Mouse (Mus musculus) forebrain, embryonic 12.5 days (tissue): ENCODE results near the gene Apbb2. TPM values are rescaled to one million over a fixed set of nuclear protein-coding genes. Genes with fewer than 3 reads are reported as not detected.
A peak's percentile ranks its signal among the peaks of the same experiment; 100 is the strongest.

Source experiments
- ATAC-seq: fragments of 200-750 bp; cut with Nextera tagmentation; 2 replicates; pipeline ENCODE4 v1.8.0; 2017; ENCODE audit warnings: moderate TSS enrichment; ENCODE audit not compliant: low FRiP score
- H3K27ac ChIP-seq: fragments of 300-500 bp; sonication (generic); 2 replicates; pipeline ENCODE4 v1.5.1; 2016; ENCODE audit warnings: mild to moderate bottlenecking
- H3K27me3 ChIP-seq: fragments of 300-500 bp; sonication (generic); 2 replicates; pipeline ENCODE4 v1.6.1; 2016; ENCODE audit warnings: mild to moderate bottlenecking
- H3K36me3 ChIP-seq: fragments of 300-500 bp; sonication (generic); replicated peaks from 2 replicates; pipeline ENCODE4 v1.6.1; 2016; ENCODE audit warnings: mild to moderate bottlenecking
- H3K4me1 ChIP-seq: fragments of 300-500 bp; sonication (generic); 2 replicates; pipeline ENCODE4 v1.6.1; 2016
- H3K4me2 ChIP-seq: fragments of 300-500 bp; sonication (generic); 2 replicates; pipeline ENCODE4 v1.6.1; 2016; ENCODE audit warnings: mild to moderate bottlenecking, moderate library complexity
- H3K4me3 ChIP-seq: fragments of 300-500 bp; sonication (generic); replicated peaks from 2 replicates; pipeline ENCODE4 v1.5.1; 2016; ENCODE audit warnings: mild to moderate bottlenecking
- H3K9ac ChIP-seq: fragments of 300-500 bp; sonication (generic); 2 replicates; pipeline ENCODE4 v1.6.1; 2016; ENCODE audit warnings: mild to moderate bottlenecking
- H3K9me3 ChIP-seq: fragments of 300-500 bp; sonication (generic); 2 replicates; pipeline ENCODE4 v1.6.1; 2016
- WGBS: fragments of 180-500 bp; shearing (Covaris S2); methylation state at CpG from one replicate; pipeline ENCODE4 v1.1.7; 2016; 5-methylcytosine and 5-hydroxymethylcytosine counted together
- polyA plus RNA-seq: library from polyadenylated mRNA; unstranded; fragments of >200 nt; fragmentation: Nextera tagmentation; extraction: Ambion mirVana; gene quantifications from 2 replicates; pipeline ENCODE4 v1.2.1, GENCODE M21; 2016

Apbb2 gene
- polyA plus RNA-seq, 1 experiment from 2014 or later = 53.4 TPM

DNA sequence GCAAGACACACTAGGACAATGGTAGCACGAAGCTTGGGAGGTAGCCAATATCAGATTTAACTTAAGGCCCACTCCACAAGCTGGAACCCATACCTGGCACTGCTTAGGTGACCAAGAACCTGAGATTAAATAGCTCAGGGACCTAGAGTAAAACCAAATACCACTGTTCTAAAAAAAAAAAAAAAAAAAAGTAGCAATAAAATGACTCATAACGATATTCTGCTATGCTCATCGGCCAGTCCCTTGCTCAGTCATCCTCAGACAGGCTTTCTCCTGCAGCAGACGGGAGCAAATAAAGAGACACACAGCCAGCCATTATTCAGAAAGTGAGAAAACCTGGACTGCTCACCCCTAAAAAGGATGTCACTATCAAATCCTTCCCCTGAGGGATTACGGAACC is 47.9 kb downstream of the Apbb2 start:
- Histone ChIP-seq H3K9ac (no peak overlapping the region), H3K27ac (no peak overlapping the region), H3K4me3 (no peak overlapping the region), H3K4me2 (no peak overlapping the region), H3K4me1 (peaks cover 19% of the 10 kb centered on the region), H3K27me3 (no peaks in the 10 kb centered on the region), H3K36me3 (no peaks in the 10 kb centered on the region), H3K9me3 (no peaks in the 10 kb centered on the region)
- WGBS = 94% methylated on average over 5 of the region's 5 CpGs
- ATAC-seq = no peak

DNA sequence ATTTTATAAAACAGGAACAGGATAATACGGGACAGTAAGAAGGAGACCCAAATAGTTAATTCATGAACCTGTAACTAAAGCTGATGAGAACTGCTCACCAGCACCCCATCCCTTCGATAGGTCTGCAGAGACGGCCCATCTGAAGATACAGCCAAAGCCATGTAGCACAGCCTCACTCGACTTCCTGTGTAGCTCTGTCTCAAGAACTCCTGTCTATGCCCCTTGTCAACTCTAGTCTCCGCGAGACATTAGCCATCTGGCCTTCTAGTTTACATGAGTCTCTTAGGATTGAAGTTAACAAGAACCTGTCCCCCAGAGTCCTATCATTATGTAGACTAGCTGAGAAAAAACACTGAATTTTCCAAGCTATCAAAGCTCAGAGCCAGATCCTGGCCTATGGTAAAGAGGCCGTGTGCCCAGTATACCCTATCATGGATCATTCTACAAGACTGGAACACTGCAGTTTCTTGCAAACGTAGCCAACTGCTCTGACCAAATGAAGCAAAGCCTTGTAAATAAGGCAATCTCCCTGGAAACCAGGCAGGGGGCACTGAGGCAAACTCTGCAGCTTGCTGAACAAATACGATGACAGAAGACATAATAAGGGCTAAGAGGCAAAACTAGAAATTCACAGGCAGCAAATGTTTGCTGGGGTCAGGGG is 49.3 kb downstream of the Apbb2 start:
- ATAC-seq = no peak
- Histone ChIP-seq H3K36me3 (no peaks in the 10 kb centered on the region), H3K27ac (no peak overlapping the region), H3K9ac (no peak overlapping the region), H3K4me3 (no peak overlapping the region), H3K4me2 (no peak overlapping the region), H3K27me3 (no peaks in the 10 kb centered on the region), H3K9me3 (no peaks in the 10 kb centered on the region), H3K4me1 (peaks cover 19% of the 10 kb centered on the region)
- WGBS = 81% methylated on average over 9 of the region's 9 CpGs

DNA sequence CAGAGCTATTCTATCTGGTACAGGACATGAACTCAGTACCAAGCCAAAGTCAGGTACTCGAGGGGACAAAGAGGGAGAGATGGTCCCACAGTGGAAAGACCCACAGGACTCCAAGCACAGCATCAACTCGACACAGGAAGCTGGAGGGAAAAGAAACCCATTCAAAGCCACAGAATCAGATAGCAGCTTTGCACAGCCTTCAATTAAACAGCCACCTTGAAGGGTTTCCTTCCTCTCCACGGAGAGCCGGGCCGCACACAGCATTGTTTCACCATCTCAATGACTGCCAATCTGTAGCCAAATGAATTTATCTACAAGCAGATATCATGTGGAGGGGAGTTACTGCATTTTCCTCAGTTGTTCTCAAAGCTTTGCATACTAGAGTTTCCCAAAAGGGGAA is 50.6 kb downstream of the Apbb2 start:
- 74% methylated on average over 5 of the region's 5 CpGs for WGBS
- Histone ChIP-seq H3K4me1 (peaks cover 12% of the 10 kb centered on the region), H3K9me3 (no peaks in the 10 kb centered on the region), H3K36me3 (no peaks in the 10 kb centered on the region), H3K27me3 (no peaks in the 10 kb centered on the region), H3K27ac (no peak overlapping the region), H3K4me2 (no peak overlapping the region), H3K9ac (no peak overlapping the region), H3K4me3 (no peak overlapping the region)
- no peak for ATAC-seq

DNA sequence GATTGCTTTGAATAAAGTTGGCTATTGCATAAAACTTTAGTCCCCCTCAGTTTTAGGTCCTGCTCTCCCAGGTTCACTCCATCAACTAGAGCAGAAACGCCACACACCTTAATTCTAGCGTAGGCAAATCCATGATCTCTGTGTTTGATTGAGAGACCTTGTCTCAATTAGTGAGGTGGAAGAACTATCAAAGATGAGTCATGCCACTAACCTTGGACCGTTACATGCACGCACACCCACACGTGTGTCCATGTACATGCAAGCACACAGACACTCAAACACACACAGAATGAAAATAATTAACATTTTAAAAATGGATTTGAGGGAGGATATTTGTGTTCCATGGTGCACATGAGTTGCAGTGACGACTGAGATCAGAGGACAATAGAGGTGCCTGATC is 51.2 kb downstream of the Apbb2 start:
- ATAC-seq = no peak
- WGBS = 92% methylated on average over 6 of the region's 6 CpGs

DNA sequence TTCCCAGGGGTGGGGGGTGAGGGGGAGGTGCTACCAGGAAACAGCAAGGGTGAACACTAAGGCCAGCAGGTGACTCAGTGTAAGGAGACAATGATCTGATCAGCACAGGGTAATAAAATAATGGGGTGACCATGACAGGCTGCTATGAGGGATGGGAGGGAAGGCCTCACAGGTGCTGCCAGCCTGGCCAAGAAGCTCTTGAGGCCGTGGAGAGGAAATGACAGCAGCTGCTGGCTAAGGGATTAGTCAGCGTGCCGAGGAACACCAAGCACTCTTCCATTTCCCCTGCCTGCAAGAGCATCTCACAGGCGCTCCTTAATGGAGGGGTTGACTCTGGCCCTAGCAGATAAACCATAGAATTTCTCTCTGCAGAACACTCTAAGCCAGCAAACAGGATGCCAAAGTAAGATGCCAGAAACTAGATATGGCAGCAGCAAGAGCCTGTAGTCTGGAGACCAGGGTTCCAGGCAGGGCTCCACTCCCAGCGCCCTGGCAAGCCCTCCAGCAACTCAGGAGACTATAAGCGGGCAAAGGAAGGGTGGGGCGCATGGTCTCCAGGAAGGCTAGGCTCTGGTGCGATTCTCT is 58.9 kb downstream of the Apbb2 start:
- ATAC-seq = no peak

More for the DNA sequence above, 51.2 kb downstream of the Apbb2 start:
- Histone ChIP-seq H3K4me1 (peaks cover 11% of the 10 kb centered on the region), H3K4me2 (no peak overlapping the region), H3K9me3 (no peaks in the 10 kb centered on the region), H3K9ac (no peak overlapping the region), H3K36me3 (no peaks in the 10 kb centered on the region), H3K4me3 (no peak overlapping the region), H3K27ac (no peak overlapping the region), H3K27me3 (no peaks in the 10 kb centered on the region)

DNA sequence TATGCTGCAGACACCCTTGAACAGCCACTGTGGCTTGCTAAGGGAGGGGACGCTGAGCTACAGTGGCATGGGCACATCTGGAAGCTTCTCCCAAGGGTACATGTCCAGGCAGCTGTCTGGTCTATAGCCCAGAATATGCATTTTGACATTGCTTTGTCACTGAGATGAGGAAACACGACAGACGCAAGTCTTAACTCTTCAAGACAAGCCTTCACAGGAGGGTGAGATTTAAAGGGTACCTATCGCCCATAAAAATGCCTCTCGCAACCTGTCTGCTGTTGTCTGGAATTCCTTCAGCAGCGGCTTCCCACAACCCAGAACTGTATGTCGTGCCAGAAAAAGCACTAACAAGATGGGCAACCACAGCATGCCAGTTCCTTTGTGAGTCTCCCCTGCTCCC is 60.5 kb downstream of the Apbb2 start:
- no peak overlapping the region for H3K4me3 ChIP-seq
- no peaks in the 10 kb centered on the region for H3K27me3 ChIP-seq
- H3K4me1 ChIP-seq = peaks cover 11% of the 10 kb centered on the region
- no peak for ATAC-seq
- no peaks in the 10 kb centered on the region for H3K36me3 ChIP-seq
- H3K9me3 ChIP-seq = peaks cover 6% of the 10 kb centered on the region; the same call in 1 of the 2 replicates
- no peak overlapping the region for H3K27ac ChIP-seq
- H3K4me2 ChIP-seq = no peak overlapping the region
- 96% methylated on average over 7 of the region's 7 CpGs for WGBS
- H3K9ac ChIP-seq = no peak overlapping the region

More for the DNA sequence above, 58.9 kb downstream of the Apbb2 start:
- H3K27ac ChIP-seq = peak overlapping the region; percentile 31; the same call in 1 of the 2 replicates
- H3K4me1 ChIP-seq = peaks cover 9% of the 10 kb centered on the region
- no peak overlapping the region for H3K4me3 ChIP-seq
- H3K9ac ChIP-seq = 0 out of 2 replicates have a peak overlapping the region, but pooled peaks have one; percentile 12
- H3K27me3 ChIP-seq = no peaks in the 10 kb centered on the region
- H3K9me3 ChIP-seq = peaks cover 6% of the 10 kb centered on the region; the same call in 1 of the 2 replicates
- H3K36me3 ChIP-seq = no peaks in the 10 kb centered on the region
- H3K4me2 ChIP-seq = no peak overlapping the region
- WGBS = 63% methylated on average over 8 of the region's 8 CpGs

DNA sequence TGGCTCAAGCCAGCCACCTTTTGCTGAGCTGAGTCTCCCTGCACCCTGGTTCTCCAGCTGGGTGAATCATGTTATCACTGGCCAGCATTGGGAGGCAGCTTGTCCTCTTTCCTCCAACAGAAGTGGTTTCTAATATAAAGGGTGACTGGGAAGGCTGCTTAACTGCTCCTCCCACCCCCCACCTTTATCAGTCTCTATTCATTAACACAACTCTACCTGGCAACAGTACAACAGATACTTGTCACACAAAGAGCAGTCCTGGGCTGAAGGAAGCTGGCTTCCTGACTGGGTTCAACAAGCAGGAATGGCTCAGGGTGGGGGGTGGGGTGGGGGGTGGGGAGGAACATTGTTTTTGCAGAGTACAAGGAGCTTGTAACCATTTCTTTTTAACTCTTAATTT is 64.7 kb downstream of the Apbb2 start:
- Histone ChIP-seq H3K27ac (no peak overlapping the region), H3K4me2 (no peak overlapping the region), H3K36me3 (no peaks in the 10 kb centered on the region), H3K4me3 (no peak overlapping the region), H3K27me3 (no peaks in the 10 kb centered on the region), H3K9me3 (peaks cover 6% of the 10 kb centered on the region; the same call in 1 of the 2 replicates), H3K4me1 (peaks cover 2% of the 10 kb centered on the region; the same call in 1 of the 2 replicates), H3K9ac (no peak overlapping the region)
- ATAC-seq = no peak

DNA sequence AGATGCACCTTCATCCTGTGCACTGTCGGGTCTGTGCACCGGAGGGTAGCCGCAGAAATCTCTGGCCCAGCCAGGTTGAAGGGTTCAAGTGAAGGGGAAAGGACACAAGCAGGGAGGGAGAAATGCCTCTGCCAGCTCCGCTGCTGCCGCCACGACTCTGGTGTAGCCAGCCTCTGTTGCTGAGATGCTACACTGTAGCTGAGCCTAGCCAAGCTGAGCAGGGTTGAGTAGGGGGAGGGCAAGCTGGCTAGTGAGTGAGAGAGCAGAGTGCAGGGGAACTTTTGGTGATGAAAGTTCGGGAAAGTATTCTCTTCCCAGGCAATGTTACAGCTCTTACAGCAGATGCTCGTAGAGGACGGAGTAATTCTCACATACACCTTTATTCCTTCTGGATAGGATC is 66.3 kb downstream of the Apbb2 start:
- H3K27ac ChIP-seq = no peak overlapping the region
- ATAC-seq = no peak
- H3K4me1 ChIP-seq = peaks cover 2% of the 10 kb centered on the region; the same call in 1 of the 2 replicates
- no peaks in the 10 kb centered on the region for H3K36me3 ChIP-seq
- H3K27me3 ChIP-seq = no peaks in the 10 kb centered on the region
- no peak overlapping the region for H3K4me2 ChIP-seq
- H3K9me3 ChIP-seq = peaks cover 10% of the 10 kb centered on the region; the same call in 1 of the 2 replicates
- H3K9ac ChIP-seq = no peak overlapping the region
- 84% methylated on average over 9 of the region's 9 CpGs for WGBS
- H3K4me3 ChIP-seq = no peak overlapping the region

DNA sequence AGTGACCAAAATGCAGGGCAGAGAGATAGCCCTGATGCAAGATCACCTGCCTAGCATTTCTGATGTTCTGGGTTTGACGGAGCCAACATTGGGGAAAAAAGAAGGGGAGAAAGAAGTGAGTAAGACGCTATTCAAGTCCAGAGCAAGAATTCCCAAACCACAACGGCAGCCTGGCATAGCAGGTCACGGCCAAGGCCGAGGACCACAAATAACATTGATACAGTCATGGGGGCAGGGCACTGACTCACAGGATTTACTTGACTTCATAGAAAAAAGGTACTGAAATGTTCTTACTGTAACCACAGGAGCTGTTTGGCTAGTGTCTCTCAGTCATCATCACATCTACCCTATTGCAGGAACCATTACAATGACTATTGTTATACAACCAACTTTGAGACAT is 68.3 kb downstream of the Apbb2 start:
- Histone ChIP-seq H3K36me3 (no peaks in the 10 kb centered on the region), H3K4me1 (peaks cover 15% of the 10 kb centered on the region), H3K27me3 (no peaks in the 10 kb centered on the region), H3K4me2 (no peak overlapping the region), H3K4me3 (no peak overlapping the region), H3K9me3 (0 out of 2 replicates have a peak, but pooled peaks cover 5% of the 10 kb centered on the region), H3K27ac (no peak overlapping the region), H3K9ac (no peak overlapping the region)
- ATAC-seq = no peak
- WGBS = 97% methylated on average over 5 of the region's 5 CpGs

DNA sequence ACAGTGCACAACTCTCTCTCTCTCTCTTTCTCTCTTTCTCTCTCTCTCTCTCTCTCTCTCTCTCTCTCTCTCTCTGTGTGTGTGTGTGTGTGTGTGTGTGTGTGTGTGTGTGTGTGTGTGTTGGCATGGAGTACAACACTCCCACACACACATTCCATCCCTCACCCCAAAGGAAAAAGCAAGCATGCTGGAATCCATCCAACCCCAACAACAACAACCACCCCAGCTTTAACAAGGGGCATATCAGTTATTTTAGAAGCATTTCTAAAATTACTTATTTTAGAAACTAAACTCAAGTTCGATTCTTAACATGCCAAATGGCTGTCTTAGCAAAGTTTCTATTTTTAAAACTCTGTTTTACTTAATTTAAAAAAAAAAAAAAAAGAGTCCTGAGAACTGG is 68.9 kb downstream of the Apbb2 start:
- Histone ChIP-seq H3K36me3 (no peaks in the 10 kb centered on the region), H3K9me3 (0 out of 2 replicates have a peak, but pooled peaks cover 5% of the 10 kb centered on the region), H3K27ac (no peak overlapping the region), H3K27me3 (no peaks in the 10 kb centered on the region), H3K4me3 (no peak overlapping the region), H3K9ac (no peak overlapping the region), H3K4me1 (peaks cover 17% of the 10 kb centered on the region), H3K4me2 (no peak overlapping the region)
- ATAC-seq = no peak
- WGBS = 72% methylated on average over 1 of the region's 1 CpGs

DNA sequence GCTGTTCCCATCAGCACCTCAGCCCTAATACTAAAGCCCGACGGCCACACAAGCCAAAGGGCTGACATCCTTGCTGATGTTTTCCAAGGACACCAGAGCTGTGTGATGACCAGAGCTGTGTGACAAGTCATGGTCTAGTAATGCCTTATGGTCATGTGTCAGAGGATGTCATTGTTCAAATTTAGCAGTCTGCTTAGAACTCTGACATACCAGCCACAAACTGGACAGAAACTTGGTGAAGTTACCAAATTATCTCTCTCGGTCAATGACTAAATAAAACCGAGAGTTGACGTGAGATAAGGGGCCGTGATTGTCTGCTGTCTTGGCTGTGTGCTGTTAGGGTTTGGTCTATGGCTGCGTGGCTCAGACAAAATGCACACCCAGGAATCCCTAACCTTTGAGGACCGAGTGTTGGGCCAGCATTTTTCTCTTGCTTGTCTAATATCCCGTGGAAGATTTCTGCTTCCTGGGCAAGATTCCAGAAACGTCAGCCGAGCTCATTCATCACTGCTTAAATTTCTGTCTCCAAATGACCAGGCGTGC is 71.5 kb downstream of the Apbb2 start:
- no peak overlapping the region for H3K4me2 ChIP-seq
- H3K9me3 ChIP-seq = 0 out of 2 replicates have a peak, but pooled peaks cover 5% of the 10 kb centered on the region
- no peaks in the 10 kb centered on the region for H3K27me3 ChIP-seq
- H3K27ac ChIP-seq = peak overlapping the region; percentile 25; the same call in 1 of the 2 replicates
- ATAC-seq = no peak
- H3K36me3 ChIP-seq = no peaks in the 10 kb centered on the region
- WGBS = 90% methylated on average over 12 of the region's 12 CpGs
- H3K4me3 ChIP-seq = no peak overlapping the region
- H3K9ac ChIP-seq = no peak overlapping the region
- peaks cover 26% of the 10 kb centered on the region for H3K4me1 ChIP-seq

DNA sequence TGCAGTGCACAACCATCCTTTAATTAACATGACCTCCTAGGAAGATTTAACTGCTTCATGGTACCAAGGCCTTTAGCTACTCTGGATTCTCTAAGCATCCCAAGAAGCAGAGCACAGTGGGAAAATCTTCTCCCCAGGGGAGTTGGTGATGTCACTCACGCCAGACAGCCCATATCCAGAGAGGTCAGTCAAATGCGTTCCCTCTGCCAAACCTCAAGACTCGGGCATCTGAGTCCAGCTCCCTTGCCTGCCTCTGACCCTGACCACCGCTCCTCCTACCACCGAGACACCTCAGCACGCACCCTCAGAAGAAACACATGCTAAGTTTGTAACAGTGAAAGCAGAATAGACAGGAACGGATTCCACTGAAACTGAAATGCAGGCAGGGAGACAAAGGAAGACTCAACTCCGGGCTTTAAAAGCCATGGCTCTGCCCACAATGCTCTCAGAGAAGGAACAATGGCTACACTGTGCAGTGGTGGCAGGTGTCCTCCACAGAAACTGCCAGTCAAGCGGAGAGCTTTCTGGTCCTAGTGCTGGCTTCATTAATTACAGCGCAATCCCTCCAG is 72.9 kb downstream of the Apbb2 start:
- peak; percentile 89 for ATAC-seq
- peaks cover 26% of the 10 kb centered on the region for H3K4me1 ChIP-seq
- no peak overlapping the region for H3K4me3 ChIP-seq
- H3K9ac ChIP-seq = no peak overlapping the region
- 11% methylated on average over 10 of the region's 10 CpGs for WGBS
- H3K27me3 ChIP-seq = no peaks in the 10 kb centered on the region
- peak overlapping the region; percentile 36 for H3K4me2 ChIP-seq
- 0 out of 2 replicates have a peak, but pooled peaks cover 5% of the 10 kb centered on the region for H3K9me3 ChIP-seq
- H3K27ac ChIP-seq = peak overlapping the region; percentile 87
- no peaks in the 10 kb centered on the region for H3K36me3 ChIP-seq
